Mouse (Mus musculus) myocyte (in vitro differentiated cells): ENCODE measurements around the gene Kalrn.
A peak's percentile ranks its signal among the peaks of the same experiment; 100 is the strongest.

Experiments used
- CEBPB ChIP-seq: IDR thresholded peaks from 2 replicates; pipeline ENCODE4 v1.6.1; 2011; ENCODE audit warnings: mild to moderate bottlenecking, moderate library complexity; ENCODE audit not compliant: poor library complexity, insufficient read depth, severe bottlenecking
- MAX ChIP-seq: IDR thresholded peaks from one replicate; pipeline ENCODE4 v1.6.1; 2011; ENCODE audit warnings: low read depth, mild to moderate bottlenecking, control low read depth
- MYOD1 ChIP-seq, 3 experiments: IDR thresholded peaks; one replicate each; pipeline ENCODE4 v1.6.1; 2011; ENCODE audit warnings: control low read depth in 2 of 3, low read depth in 2 of 3, mild to moderate bottlenecking in 2 of 3, moderate library complexity in 1 of 3; ENCODE audit not compliant: insufficient read length in 2 of 3, control insufficient read depth in 1 of 3
- MYOG ChIP-seq, 3 experiments: IDR thresholded peaks; one replicate each; pipeline ENCODE4 v1.6.1; 2011; ENCODE audit warnings: control low read depth in 2 of 3, low read depth in 2 of 3, mild to moderate bottlenecking in 2 of 3; ENCODE audit not compliant: insufficient read length in 2 of 3, control insufficient read depth in 1 of 3, insufficient read depth in 1 of 3
- POLR2A ChIP-seq: IDR thresholded peaks from one replicate; pipeline ENCODE4 v1.6.1; 2011; ENCODE audit warnings: low read depth, mild to moderate bottlenecking, control low read depth, moderate library complexity; ENCODE audit not compliant: insufficient read length
- REST ChIP-seq: IDR thresholded peaks from one replicate; pipeline ENCODE4 v1.6.1; 2011; ENCODE audit warnings: mild to moderate bottlenecking, control low read depth, moderate library complexity; ENCODE audit not compliant: insufficient read depth, insufficient read length
- SRF ChIP-seq: IDR thresholded peaks from one replicate; pipeline ENCODE4 v1.6.1; 2011; ENCODE audit warnings: low read depth; ENCODE audit not compliant: control insufficient read depth, insufficient read length
- USF1 ChIP-seq: IDR thresholded peaks from one replicate; pipeline ENCODE4 v1.6.1; 2011; ENCODE audit warnings: low read depth, mild to moderate bottlenecking, control low read depth, moderate library complexity

DNA sequence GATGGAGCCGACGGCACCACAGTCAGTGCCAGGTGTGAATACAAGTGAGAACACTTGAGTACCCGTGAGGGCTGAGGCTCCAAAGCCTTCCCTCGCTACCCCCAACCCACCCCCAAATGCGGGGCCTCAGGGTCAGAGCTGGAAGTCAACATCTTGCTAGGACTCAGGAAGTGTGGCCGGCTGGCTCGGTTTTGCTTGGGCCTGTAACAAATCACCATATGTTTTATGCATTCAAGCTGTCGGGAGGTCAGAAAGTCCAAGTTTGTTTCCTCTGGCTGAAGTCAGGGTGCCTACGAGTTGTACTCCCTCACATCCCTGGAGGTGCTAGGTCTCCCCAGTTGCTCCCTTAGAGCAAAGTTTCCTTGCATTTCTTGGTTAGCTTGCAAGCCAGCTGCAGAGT is 633.7 kb downstream of the Kalrn start:
- TF ChIP-seq POLR2A (no peak), MYOD1 (IDR thresholded peaks at IDR 0.05; ENCODE audit: control insufficient read depth in 1 of 3, insufficient read length in 2 of 3, low read depth in 2 of 3) (peak in 1 of 3 experiments; percentile 5), CEBPB (no peak), REST (no peak), USF1 (no peak), SRF (no peak), MAX (no peak), MYOG (IDR thresholded peaks at IDR 0.05; ENCODE audit: control insufficient read depth in 1 of 3, insufficient read depth in 1 of 3, insufficient read length in 2 of 3, low read depth in 2 of 3) (no peak)
